Mouse (Mus musculus): ENCODE results near the gene Ssc5d. TPM values are rescaled to one million over a fixed set of nuclear protein-coding genes. Genes with fewer than 3 reads are reported as not detected.

Gene Ssc5d
- polyA plus RNA-seq, 1 experiment from 2014 or later = 2.6 TPM

- Histone ChIP-seq H3K27me3 (replicated peaks; ENCODE audit: control insufficient read depth, insufficient read depth, low read length) (no peaks in the 10 kb centered on the region), H3K9me3 (ENCODE audit: control insufficient read depth) (no peaks in the 10 kb centered on the region), H3K36me3 (ENCODE audit: control insufficient read depth, insufficient read depth) (no peaks in the 10 kb centered on the region), H3K4me2 (replicated peaks; ENCODE audit: low read depth) (no peak overlapping the region), H3K27ac (ENCODE audit: low read depth, low read length) (no peak overlapping the region), H3K9ac (ENCODE audit: low read depth, low read length) (no peak overlapping the region), H3K4me3 (ENCODE audit: low read depth, low read length) (no peak overlapping the region), H3K4me1 (replicated peaks; ENCODE audit: control insufficient read depth, insufficient read depth, low read length) (no peaks in the 10 kb centered on the region)
- no peak for ATAC-seq
- TF ChIP-seq CTCF (IDR thresholded peaks at IDR 0.05; ENCODE audit: low read depth) = peak; percentile 93
- 38% methylated on average over 2 of the region's 2 CpGs for WGBS
Measured at GRCm38 (mm10) chr7:4938456-4938855, 12.9 kb downstream of the Ssc5d start.

- Histone ChIP-seq H3K27me3 (replicated peaks; ENCODE audit: control insufficient read depth, insufficient read depth, low read length) (no peaks in the 10 kb centered on the region), H3K4me3 (ENCODE audit: low read depth, low read length) (no peak overlapping the region), H3K36me3 (ENCODE audit: control insufficient read depth, insufficient read depth) (no peaks in the 10 kb centered on the region), H3K9ac (ENCODE audit: low read depth, low read length) (no peak overlapping the region), H3K27ac (ENCODE audit: low read depth, low read length) (no peak overlapping the region), H3K4me1 (replicated peaks; ENCODE audit: control insufficient read depth, insufficient read depth, low read length) (no peaks in the 10 kb centered on the region), H3K4me2 (replicated peaks; ENCODE audit: low read depth) (peak overlapping the region; percentile 49), H3K9me3 (ENCODE audit: control insufficient read depth) (no peaks in the 10 kb centered on the region)
- TF ChIP-seq CTCF (IDR thresholded peaks at IDR 0.05; ENCODE audit: low read depth) = peak; percentile 93
- 19% methylated on average over 9 of the region's 9 CpGs for WGBS
- peak; percentile 79 for ATAC-seq
Measured at GRCm38 (mm10) chr7:4940068-4940479, 14.5 kb downstream of the Ssc5d start.

GRCm38 (mm10) chr7:4942673-4943072, 17.1 kb downstream of the Ssc5d start:
- no peak overlapping the region for H3K9ac ChIP-seq (ENCODE audit: low read depth, low read length)
- no peak for ATAC-seq
- no peak overlapping the region for H3K27ac ChIP-seq (ENCODE audit: low read depth, low read length)
- TF ChIP-seq CTCF (IDR thresholded peaks at IDR 0.05; ENCODE audit: low read depth) = no peak
- no peaks in the 10 kb centered on the region for H3K27me3 ChIP-seq (replicated peaks; ENCODE audit: control insufficient read depth, insufficient read depth, low read length)
- no peak overlapping the region for H3K4me3 ChIP-seq (ENCODE audit: low read depth, low read length)
- no peaks in the 10 kb centered on the region for H3K4me1 ChIP-seq (replicated peaks; ENCODE audit: control insufficient read depth, insufficient read depth, low read length)
- H3K9me3 ChIP-seq (ENCODE audit: control insufficient read depth) = no peaks in the 10 kb centered on the region
- 46% methylated on average over 5 of the region's 5 CpGs for WGBS
- H3K4me2 ChIP-seq (replicated peaks; ENCODE audit: low read depth) = no peak overlapping the region
- no peaks in the 10 kb centered on the region for H3K36me3 ChIP-seq (ENCODE audit: control insufficient read depth, insufficient read depth)

- peak; percentile 99 for TF ChIP-seq CTCF (IDR thresholded peaks at IDR 0.05; ENCODE audit: low read depth)
- Histone ChIP-seq H3K9ac (ENCODE audit: low read depth, low read length) (no peak overlapping the region), H3K4me2 (replicated peaks; ENCODE audit: low read depth) (peak overlapping the region; percentile 62), H3K27ac (ENCODE audit: low read depth, low read length) (no peak overlapping the region), H3K9me3 (ENCODE audit: control insufficient read depth) (no peaks in the 10 kb centered on the region), H3K36me3 (ENCODE audit: control insufficient read depth, insufficient read depth) (no peaks in the 10 kb centered on the region), H3K27me3 (replicated peaks; ENCODE audit: control insufficient read depth, insufficient read depth, low read length) (no peaks in the 10 kb centered on the region), H3K4me1 (replicated peaks; ENCODE audit: control insufficient read depth, insufficient read depth, low read length) (no peaks in the 10 kb centered on the region), H3K4me3 (ENCODE audit: low read depth, low read length) (peak overlapping the region; percentile 21)
- ATAC-seq = peak; percentile 78
- 11% methylated on average over 15 of the region's 15 CpGs for WGBS
Measured at GRCm38 (mm10) chr7:4943223-4943815, 17.7 kb downstream of the Ssc5d start.

- no peaks in the 10 kb centered on the region for H3K36me3 ChIP-seq (ENCODE audit: control insufficient read depth, insufficient read depth)
- H3K9ac ChIP-seq (ENCODE audit: low read depth, low read length) = no peak overlapping the region
- no peak overlapping the region for H3K27ac ChIP-seq (ENCODE audit: low read depth, low read length)
- H3K4me2 ChIP-seq (replicated peaks; ENCODE audit: low read depth) = no peak overlapping the region
- TF ChIP-seq CTCF (IDR thresholded peaks at IDR 0.05; ENCODE audit: low read depth) = no peak
- H3K4me1 ChIP-seq (replicated peaks; ENCODE audit: control insufficient read depth, insufficient read depth, low read length) = no peaks in the 10 kb centered on the region
- no peaks in the 10 kb centered on the region for H3K9me3 ChIP-seq (ENCODE audit: control insufficient read depth)
- 49% methylated on average over 2 of the region's 2 CpGs for WGBS
- no peak for ATAC-seq
- H3K27me3 ChIP-seq (replicated peaks; ENCODE audit: control insufficient read depth, insufficient read depth, low read length) = no peaks in the 10 kb centered on the region
- H3K4me3 ChIP-seq (ENCODE audit: low read depth, low read length) = no peak overlapping the region
Measured at GRCm38 (mm10) chr7:4947855-4948254, 22.3 kb downstream of the Ssc5d start.

- WGBS = 38% methylated on average over 6 of the region's 6 CpGs
- TF ChIP-seq CTCF (IDR thresholded peaks at IDR 0.05; ENCODE audit: low read depth) = no peak
- Histone ChIP-seq H3K4me2 (replicated peaks; ENCODE audit: low read depth) (no peak overlapping the region), H3K27me3 (replicated peaks; ENCODE audit: control insufficient read depth, insufficient read depth, low read length) (no peaks in the 10 kb centered on the region), H3K36me3 (ENCODE audit: control insufficient read depth, insufficient read depth) (no peaks in the 10 kb centered on the region), H3K27ac (ENCODE audit: low read depth, low read length) (no peak overlapping the region), H3K9ac (ENCODE audit: low read depth, low read length) (no peak overlapping the region), H3K9me3 (ENCODE audit: control insufficient read depth) (no peaks in the 10 kb centered on the region), H3K4me3 (ENCODE audit: low read depth, low read length) (no peak overlapping the region), H3K4me1 (replicated peaks; ENCODE audit: control insufficient read depth, insufficient read depth, low read length) (no peaks in the 10 kb centered on the region)
- no peak for ATAC-seq
Measured at GRCm38 (mm10) chr7:4948386-4948785, 22.8 kb downstream of the Ssc5d start.
